Mouse (Mus musculus) midbrain, embryonic 10.5 days (tissue): Measurements from ENCODE around the gene Cep112. TPM values are rescaled to one million over a fixed set of nuclear protein-coding genes. Genes with fewer than 3 reads are reported as not detected.

Experiments
- DNase-seq: peaks from one replicate; pipeline ENCODE4 v3.0.0-alpha.2; 2017; ENCODE audit warnings: low spot score
- H3K27ac ChIP-seq: fragments of 300-500 bp; sonication (generic); replicated peaks from 2 replicates; pipeline ENCODE4 v1.5.1; 2016; ENCODE audit warnings: mild to moderate bottlenecking
- H3K27me3 ChIP-seq: fragments of 300-500 bp; sonication (generic); 2 replicates; pipeline ENCODE4 v1.6.1; 2016; ENCODE audit warnings: low read depth, mild to moderate bottlenecking; ENCODE audit not compliant: poor library complexity, severe bottlenecking
- H3K36me3 ChIP-seq: fragments of 300-500 bp; sonication (generic); 2 replicates; pipeline ENCODE4 v1.6.1; 2016; ENCODE audit warnings: mild to moderate bottlenecking, moderate library complexity
- H3K4me1 ChIP-seq: fragments of 300-500 bp; sonication (generic); 2 replicates; pipeline ENCODE4 v1.6.1; 2016
- H3K4me3 ChIP-seq: fragments of 300-500 bp; sonication (generic); 2 replicates; pipeline ENCODE4 v1.5.1; 2016; ENCODE audit warnings: mild to moderate bottlenecking, moderate library complexity
- H3K9me3 ChIP-seq: fragments of 300-500 bp; sonication (generic); replicated peaks from 2 replicates; pipeline ENCODE4 v1.6.1; 2016; ENCODE audit warnings: mild to moderate bottlenecking
- WGBS: fragments of 180-500 bp; shearing (Covaris S2); methylation state at CpG from one replicate; pipeline ENCODE4 v1.1.7; 2016; 5-methylcytosine and 5-hydroxymethylcytosine counted together
- polyA plus RNA-seq: library from polyadenylated mRNA; unstranded; fragments of >200 nt; fragmentation: Nextera tagmentation; extraction: Ambion mirVana; gene quantifications from 2 replicates; pipeline ENCODE4 v1.2.1, GENCODE M21; 2016

Cep112 gene
- polyA plus RNA-seq, 1 experiment from 2014 or later = 13.3 TPM

- Histone ChIP-seq H3K4me3 (no peak overlapping the region), H3K9me3 (no peaks in the 10 kb centered on the region), H3K4me1 (no peaks in the 10 kb centered on the region; the same call in 1 of the 2 replicates), H3K27ac (no peak overlapping the region), H3K27me3 (no peaks in the 10 kb centered on the region), H3K36me3 (no peaks in the 10 kb centered on the region)
- WGBS = 86% methylated on average over 2 of the region's 2 CpGs
- no peak for DNase-seq
Observed at GRCm38 (mm10) chr11:108655574-108655973, 230.6 kb downstream of the Cep112 start.

- Histone ChIP-seq H3K27me3 (no peaks in the 10 kb centered on the region), H3K4me3 (no peak overlapping the region)
Observed at GRCm38 (mm10) chr11:108682014-108682413, 257.0 kb downstream of the Cep112 start.

GRCm38 (mm10) chr11:108696563-108696962, 271.6 kb downstream of the Cep112 start:
- H3K27ac ChIP-seq = no peak overlapping the region
- DNase-seq = no peak
- WGBS = 90% methylated on average over 4 of the region's 4 CpGs
- H3K36me3 ChIP-seq = 0 out of 2 replicates have a peak, but pooled peaks cover 4% of the 10 kb centered on the region
- H3K4me3 ChIP-seq = no peak overlapping the region
- H3K27me3 ChIP-seq = no peaks in the 10 kb centered on the region
- H3K4me1 ChIP-seq = no peaks in the 10 kb centered on the region
- H3K9me3 ChIP-seq = no peaks in the 10 kb centered on the region

More at GRCm38 (mm10) chr11:108682014-108682413, 257.0 kb downstream of the Cep112 start:
- 88% methylated on average over 3 of the region's 3 CpGs for WGBS
- no peaks in the 10 kb centered on the region for H3K9me3 ChIP-seq
- no peaks in the 10 kb centered on the region for H3K36me3 ChIP-seq
- no peak for DNase-seq
- H3K4me1 ChIP-seq = no peaks in the 10 kb centered on the region
- no peak overlapping the region for H3K27ac ChIP-seq

- 79% methylated on average over 7 of the region's 7 CpGs for WGBS
- H3K27me3 ChIP-seq = no peaks in the 10 kb centered on the region
- no peaks in the 10 kb centered on the region for H3K9me3 ChIP-seq
- DNase-seq = no peak
- peaks cover 9% of the 10 kb centered on the region for H3K4me1 ChIP-seq
- no peak overlapping the region for H3K4me3 ChIP-seq
- no peak overlapping the region for H3K27ac ChIP-seq
- no peaks in the 10 kb centered on the region for H3K36me3 ChIP-seq
Observed at GRCm38 (mm10) chr11:108752301-108752700, 327.3 kb downstream of the Cep112 start.

- Histone ChIP-seq H3K27me3 (no peaks in the 10 kb centered on the region), H3K27ac (no peak overlapping the region), H3K36me3 (no peaks in the 10 kb centered on the region), H3K4me1 (peaks cover 9% of the 10 kb centered on the region), H3K9me3 (no peaks in the 10 kb centered on the region), H3K4me3 (no peak overlapping the region)
- DNase-seq = no peak
- 96% methylated on average over 2 of the region's 2 CpGs for WGBS
Observed at GRCm38 (mm10) chr11:108752765-108753164, 327.8 kb downstream of the Cep112 start.

- Histone ChIP-seq H3K9me3 (no peaks in the 10 kb centered on the region), H3K4me3 (no peak overlapping the region), H3K4me1 (peaks cover 9% of the 10 kb centered on the region), H3K36me3 (no peaks in the 10 kb centered on the region), H3K27ac (no peak overlapping the region), H3K27me3 (no peaks in the 10 kb centered on the region)
- WGBS = 81% methylated on average over 7 of the region's 7 CpGs
- DNase-seq = no peak
Observed at GRCm38 (mm10) chr11:108753361-108754240, 328.6 kb downstream of the Cep112 start.

- Histone ChIP-seq H3K4me1 (peaks cover 2% of the 10 kb centered on the region), H3K4me3 (no peak overlapping the region), H3K27me3 (no peaks in the 10 kb centered on the region), H3K36me3 (peaks cover 12% of the 10 kb centered on the region; the same call in 1 of the 2 replicates), H3K27ac (no peak overlapping the region), H3K9me3 (peaks cover 3% of the 10 kb centered on the region; the same call in 1 of the 2 replicates)
- DNase-seq = no peak
- 95% methylated on average over 2 of the region's 2 CpGs for WGBS
Observed at GRCm38 (mm10) chr11:108757211-108757610, 332.2 kb downstream of the Cep112 start.

- no peak for DNase-seq
- WGBS = 81% methylated on average over 6 of the region's 6 CpGs
- no peaks in the 10 kb centered on the region; the same call in 1 of the 2 replicates for H3K4me1 ChIP-seq
Observed at GRCm38 (mm10) chr11:108757626-108758430, 332.8 kb downstream of the Cep112 start.

GRCm38 (mm10) chr11:108770064-108770463, 345.1 kb downstream of the Cep112 start:
- Histone ChIP-seq H3K4me3 (no peak overlapping the region), H3K27ac (peak overlapping the region; percentile 38; the same call in 1 of the 2 replicates)

More at GRCm38 (mm10) chr11:108757626-108758430, 332.8 kb downstream of the Cep112 start:
- no peak overlapping the region for H3K4me3 ChIP-seq
- no peaks in the 10 kb centered on the region for H3K27me3 ChIP-seq
- H3K27ac ChIP-seq = no peak overlapping the region
- H3K36me3 ChIP-seq = peaks cover 12% of the 10 kb centered on the region; the same call in 1 of the 2 replicates
- peaks cover 3% of the 10 kb centered on the region; the same call in 1 of the 2 replicates for H3K9me3 ChIP-seq

GRCm38 (mm10) chr11:108774019-108774670, 349.2 kb downstream of the Cep112 start:
- DNase-seq = no peak
- Histone ChIP-seq H3K4me3 (no peak overlapping the region), H3K27me3 (no peaks in the 10 kb centered on the region), H3K4me1 (peaks cover 26% of the 10 kb centered on the region), H3K27ac (0 out of 2 replicates have a peak overlapping the region, but pooled peaks have one; percentile 24), H3K36me3 (no peaks in the 10 kb centered on the region), H3K9me3 (no peaks in the 10 kb centered on the region)
- WGBS = 79% methylated on average over 6 of the region's 6 CpGs

More at GRCm38 (mm10) chr11:108770064-108770463, 345.1 kb downstream of the Cep112 start:
- no peaks in the 10 kb centered on the region for H3K27me3 ChIP-seq
- no peaks in the 10 kb centered on the region for H3K36me3 ChIP-seq
- H3K4me1 ChIP-seq = peaks cover 16% of the 10 kb centered on the region
- 66% methylated on average over 3 of the region's 3 CpGs for WGBS
- no peaks in the 10 kb centered on the region for H3K9me3 ChIP-seq
- DNase-seq = no peak

GRCm38 (mm10) chr11:108777158-108777557, 352.2 kb downstream of the Cep112 start:
- no peaks in the 10 kb centered on the region for H3K27me3 ChIP-seq
- peaks cover 25% of the 10 kb centered on the region for H3K4me1 ChIP-seq
- H3K9me3 ChIP-seq = no peaks in the 10 kb centered on the region
- H3K36me3 ChIP-seq = no peaks in the 10 kb centered on the region
- 72% methylated on average over 3 of the region's 3 CpGs for WGBS
- H3K4me3 ChIP-seq = no peak overlapping the region
- DNase-seq = no peak
- 0 out of 2 replicates have a peak overlapping the region, but pooled peaks have one; percentile 38 for H3K27ac ChIP-seq
